Mouse (Mus musculus) neural tube, embryonic 11.5 days (tissue): ENCODE data around the gene Rpa2. TPM values are rescaled to one million over a fixed set of nuclear protein-coding genes. Genes with fewer than 3 reads are reported as not detected.
"Not testable (repeated sequence)": the region's sequence is repeated elsewhere in the genome, so short reads cannot be mapped to it uniquely, and the experiment has no call there.

Experiments
- ATAC-seq: fragments of 200-750 bp; cut with Nextera tagmentation; 2 replicates; pipeline ENCODE4 v1.8.0; 2017; ENCODE audit warnings: moderate number of reproducible peaks, mild to moderate bottlenecking, moderate TSS enrichment, moderate library complexity; ENCODE audit not compliant: insufficient read depth, low FRiP score, low TSS enrichment
- DNase-seq: peaks from one replicate; pipeline ENCODE4 v3.0.0-alpha.2; 2015; ENCODE audit warnings: low spot score
- H3K27ac ChIP-seq: fragments of 300-500 bp; sonication (generic); 2 replicates; pipeline ENCODE4 v1.5.1; 2014; ENCODE audit warnings: low read depth, mild to moderate bottlenecking, low read length
- H3K27me3 ChIP-seq: fragments of 300-500 bp; sonication (generic); 2 replicates; pipeline ENCODE4 v1.6.1; 2014; ENCODE audit warnings: mild to moderate bottlenecking, low read length, mixed read lengths; ENCODE audit not compliant: control insufficient read depth, insufficient read depth
- H3K36me3 ChIP-seq: fragments of 300-500 bp; sonication (generic); 2 replicates; pipeline ENCODE4 v1.6.1; 2014; ENCODE audit warnings: mild to moderate bottlenecking, low read length, moderate library complexity, mixed read lengths; ENCODE audit not compliant: control insufficient read depth, insufficient read depth
- H3K4me1 ChIP-seq: fragments of 300-500 bp; sonication (generic); 2 replicates; pipeline ENCODE4 v1.6.1; 2014; ENCODE audit warnings: low read length, mixed read lengths; ENCODE audit not compliant: control insufficient read depth, insufficient read depth
- H3K4me2 ChIP-seq: fragments of 300-500 bp; sonication (generic); 2 replicates; pipeline ENCODE4 v1.6.1; 2014; ENCODE audit warnings: low read depth, mild to moderate bottlenecking, moderate library complexity
- H3K4me3 ChIP-seq: fragments of 300-500 bp; sonication (generic); 2 replicates; pipeline ENCODE4 v1.5.1; 2014; ENCODE audit warnings: low read depth, low read length
- H3K9ac ChIP-seq: fragments of 300-500 bp; sonication (generic); 2 replicates; pipeline ENCODE4 v1.6.1; 2014; ENCODE audit warnings: mild to moderate bottlenecking, low read length
- H3K9me3 ChIP-seq: fragments of 300-500 bp; sonication (generic); 2 replicates; pipeline ENCODE4 v1.6.1; 2016; ENCODE audit warnings: low read length; ENCODE audit not compliant: control insufficient read depth
- WGBS: fragments of 180-500 bp; shearing (Covaris S2); extraction: QIAGEN DNeasy Blood & Tissue Kit; methylation state at CpG from one replicate; pipeline ENCODE4 v1.1.7; 2014; 5-methylcytosine and 5-hydroxymethylcytosine counted together
- polyA plus RNA-seq: library from polyadenylated mRNA; unstranded; fragments of >200 nt; fragmentation: Nextera tagmentation; extraction: Ambion mirVana; gene quantifications from 2 replicates; pipeline ENCODE4 v1.2.1, GENCODE M21; 2014

Gene Rpa2
- polyA plus RNA-seq, 1 experiment from 2014 or later = 123 TPM

DNA sequence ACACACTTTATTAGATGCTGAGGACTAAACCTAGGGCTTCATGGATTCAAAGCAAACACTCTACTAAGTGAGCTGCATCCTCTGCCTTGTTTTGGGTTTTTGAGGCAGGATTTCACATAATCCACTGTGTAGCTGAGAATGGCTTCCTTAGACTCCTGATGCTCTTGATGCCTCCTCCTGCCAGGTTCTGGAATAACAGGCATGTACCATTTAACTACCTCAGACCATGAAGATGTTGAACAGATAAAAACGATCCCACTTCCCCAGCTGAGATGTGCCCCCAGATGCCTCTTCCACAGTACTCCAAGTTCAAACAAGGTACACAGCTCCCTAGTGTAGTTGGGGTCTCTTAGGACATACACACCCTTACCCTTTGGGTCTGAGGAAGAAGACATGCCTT is 29.3 kb downstream of the Rpa2 start:
- no peak overlapping the region for H3K9ac ChIP-seq
- ATAC-seq (no peak), DNase-seq (no peak)
- no peaks in the 10 kb centered on the region for H3K4me1 ChIP-seq
- no peak overlapping the region for H3K4me3 ChIP-seq
- H3K9me3 ChIP-seq = no peaks in the 10 kb centered on the region
- 87% methylated on average over 1 of the region's 1 CpGs for WGBS
- no peaks in the 10 kb centered on the region for H3K36me3 ChIP-seq
- H3K27ac ChIP-seq = no peak overlapping the region
- no peaks in the 10 kb centered on the region; the same call in 1 of the 2 replicates for H3K27me3 ChIP-seq
- H3K4me2 ChIP-seq = no peak overlapping the region

DNA sequence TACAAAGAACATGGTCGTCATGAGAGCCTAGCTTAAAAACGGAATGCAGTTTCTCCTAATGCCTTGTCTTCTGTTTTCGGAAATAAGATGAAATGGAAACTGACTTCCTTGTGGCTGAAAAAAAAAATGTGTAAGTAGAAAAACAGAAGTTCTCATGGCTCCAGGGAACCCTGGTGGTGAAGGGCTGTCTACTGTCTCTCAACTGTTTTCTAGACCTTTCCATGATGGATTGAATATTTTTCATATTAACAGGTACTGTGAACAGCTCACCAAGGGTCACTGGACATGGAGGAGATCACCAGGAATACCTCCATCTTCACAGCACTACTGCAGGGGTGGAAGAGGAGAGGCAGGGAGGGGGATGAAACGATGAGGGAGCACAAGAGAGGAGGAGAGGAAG is 29.9 kb downstream of the Rpa2 start:
- 78% methylated on average over 4 of the region's 4 CpGs for WGBS
- DNase-seq = no peak

DNA sequence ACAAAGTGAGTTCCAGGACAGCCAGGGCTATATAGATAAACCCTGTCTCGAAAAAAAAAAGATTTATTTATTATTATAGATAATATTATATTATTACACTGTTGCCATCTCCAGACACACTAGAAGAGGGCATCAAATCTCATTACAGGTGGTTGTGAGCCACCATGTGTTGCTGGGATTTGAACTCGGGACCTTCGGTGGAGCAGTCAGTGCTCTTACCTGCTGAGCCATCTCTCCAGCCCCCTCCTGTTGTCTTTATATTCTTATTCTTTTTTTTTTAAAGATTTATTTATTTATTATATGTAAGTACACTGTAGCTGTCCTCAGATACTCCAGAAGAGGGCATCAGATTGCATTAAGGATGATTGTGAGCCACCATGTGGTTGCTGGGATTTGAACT is 30.5 kb downstream of the Rpa2 start:
- not testable (repeated sequence) for H3K27me3 ChIP-seq, ATAC-seq, H3K27ac ChIP-seq, H3K4me1 ChIP-seq, H3K9ac ChIP-seq, H3K4me2 ChIP-seq, H3K9me3 ChIP-seq, H3K36me3 ChIP-seq, DNase-seq, H3K4me3 ChIP-seq
- 87% methylated on average over 3 of the region's 3 CpGs for WGBS

More for the DNA sequence above, 29.9 kb downstream of the Rpa2 start:
- H3K27ac ChIP-seq = no peak overlapping the region
- H3K27me3 ChIP-seq = no peaks in the 10 kb centered on the region; the same call in 1 of the 2 replicates
- H3K9ac ChIP-seq = no peak overlapping the region
- no peak overlapping the region for H3K4me3 ChIP-seq
- H3K36me3 ChIP-seq = no peaks in the 10 kb centered on the region
- H3K9me3 ChIP-seq = no peaks in the 10 kb centered on the region
- H3K4me1 ChIP-seq = no peaks in the 10 kb centered on the region
- no peak overlapping the region for H3K4me2 ChIP-seq
- ATAC-seq = no peak

DNA sequence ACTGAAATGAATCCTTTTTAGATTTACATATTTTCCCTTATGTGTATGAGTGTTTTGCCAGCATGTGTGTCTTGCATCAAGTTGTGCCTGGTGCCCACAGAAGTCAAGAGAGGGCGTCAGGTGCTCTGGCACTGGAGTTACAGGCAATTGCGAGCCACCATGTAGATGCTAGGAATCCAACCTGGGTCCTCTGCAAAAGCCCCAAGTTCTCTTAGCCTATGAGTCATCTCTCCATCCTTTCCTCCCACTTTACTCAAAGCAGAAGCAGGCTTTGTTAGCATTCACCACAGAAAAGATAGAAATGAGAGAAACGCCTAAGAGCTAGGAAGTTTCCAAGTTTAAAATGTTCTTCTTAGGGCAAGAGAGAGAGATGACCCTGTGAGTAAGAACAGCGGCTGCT is 31.7 kb downstream of the Rpa2 start:
- no peak for DNase-seq
- WGBS = 87% methylated on average over 4 of the region's 4 CpGs

DNA sequence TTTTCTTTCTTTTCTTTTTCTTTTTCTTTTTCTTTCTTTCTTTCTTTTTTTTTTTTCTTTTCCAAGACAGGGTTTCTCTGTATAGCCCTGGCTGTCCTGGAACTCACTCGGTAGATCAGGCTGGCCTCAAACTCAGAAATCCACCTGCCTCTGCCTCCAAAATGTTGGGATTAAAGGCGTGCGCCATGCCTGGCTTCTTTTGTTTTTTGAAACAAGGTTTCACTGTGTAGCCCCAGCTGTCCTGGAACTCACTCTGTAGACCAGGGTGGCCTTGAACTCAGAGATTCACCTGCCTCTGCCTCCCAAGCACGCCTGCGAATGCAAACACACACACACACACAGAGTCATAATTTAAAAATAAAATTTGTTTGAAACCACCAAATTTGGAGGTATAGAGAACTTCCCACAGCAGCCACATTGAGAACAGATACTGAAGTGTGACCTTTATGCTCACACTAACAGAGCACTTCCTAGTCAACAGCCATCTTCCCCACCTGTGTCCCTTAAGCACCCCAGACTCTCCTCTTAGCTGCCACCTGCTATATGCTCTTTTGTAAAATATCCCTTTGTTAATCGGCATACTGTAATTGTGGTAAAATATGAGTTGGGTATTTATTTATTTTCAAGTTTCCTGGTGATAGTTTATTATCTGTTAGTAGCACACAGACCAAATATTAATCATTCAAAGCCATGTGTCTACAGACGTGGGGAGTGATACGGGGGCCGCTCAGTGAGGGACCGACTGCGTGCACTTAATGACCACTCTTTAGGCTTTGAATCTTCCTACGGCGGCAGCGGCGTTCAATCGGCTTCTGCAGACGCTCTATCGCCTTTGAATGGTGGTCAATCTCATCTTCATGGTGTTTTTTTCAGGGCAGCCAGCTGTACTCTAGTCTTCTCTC is 33.3 kb downstream of the Rpa2 start:
- DNase-seq (no peak), ATAC-seq (no peak)
- Histone ChIP-seq H3K27ac (no peak overlapping the region), H3K9ac (no peak overlapping the region), H3K9me3 (no peaks in the 10 kb centered on the region), H3K4me2 (no peak overlapping the region), H3K36me3 (no peaks in the 10 kb centered on the region), H3K27me3 (no peaks in the 10 kb centered on the region), H3K4me3 (no peak overlapping the region), H3K4me1 (no peaks in the 10 kb centered on the region)
- 90% methylated on average over 18 of the region's 18 CpGs for WGBS

More for the DNA sequence above, 31.7 kb downstream of the Rpa2 start:
- Histone ChIP-seq H3K4me3 (no peak overlapping the region), H3K9me3 (no peaks in the 10 kb centered on the region), H3K9ac (no peak overlapping the region), H3K36me3 (no peaks in the 10 kb centered on the region), H3K4me1 (no peaks in the 10 kb centered on the region), H3K27me3 (no peaks in the 10 kb centered on the region; the same call in 1 of the 2 replicates), H3K27ac (no peak overlapping the region), H3K4me2 (no peak overlapping the region)
- ATAC-seq = no peak

DNA sequence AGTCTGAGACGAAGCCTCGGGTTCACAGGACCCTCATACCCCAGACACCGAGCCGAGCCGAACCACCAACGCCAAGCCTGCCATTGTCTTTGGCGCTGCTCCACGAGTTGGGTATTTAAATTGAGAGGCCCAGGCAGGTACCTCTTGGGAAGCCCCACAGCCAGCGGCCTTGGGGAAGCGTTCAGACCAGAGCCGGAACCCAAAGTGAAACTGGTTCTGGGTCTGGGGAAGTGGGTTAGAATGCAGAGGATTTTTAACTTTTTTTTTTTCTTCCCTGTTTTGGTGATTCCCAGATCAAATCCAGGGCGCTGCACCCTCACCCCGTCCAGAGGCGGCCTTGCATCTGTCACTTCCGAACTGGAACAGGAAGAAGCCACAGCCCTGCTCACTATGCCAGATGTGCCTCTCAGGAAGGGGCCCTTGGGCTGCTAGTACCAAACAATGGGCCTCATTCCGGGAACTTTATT is 34.1 kb downstream of the Rpa2 start:
- Histone ChIP-seq H3K9ac (no peak overlapping the region), H3K27ac (no peak overlapping the region), H3K36me3 (no peaks in the 10 kb centered on the region), H3K4me2 (no peak overlapping the region), H3K4me1 (no peaks in the 10 kb centered on the region), H3K4me3 (no peak overlapping the region), H3K9me3 (no peaks in the 10 kb centered on the region), H3K27me3 (no peaks in the 10 kb centered on the region)
- WGBS = 68% methylated on average over 16 of the region's 16 CpGs
- DNase-seq = no peak
- no peak for ATAC-seq

DNA sequence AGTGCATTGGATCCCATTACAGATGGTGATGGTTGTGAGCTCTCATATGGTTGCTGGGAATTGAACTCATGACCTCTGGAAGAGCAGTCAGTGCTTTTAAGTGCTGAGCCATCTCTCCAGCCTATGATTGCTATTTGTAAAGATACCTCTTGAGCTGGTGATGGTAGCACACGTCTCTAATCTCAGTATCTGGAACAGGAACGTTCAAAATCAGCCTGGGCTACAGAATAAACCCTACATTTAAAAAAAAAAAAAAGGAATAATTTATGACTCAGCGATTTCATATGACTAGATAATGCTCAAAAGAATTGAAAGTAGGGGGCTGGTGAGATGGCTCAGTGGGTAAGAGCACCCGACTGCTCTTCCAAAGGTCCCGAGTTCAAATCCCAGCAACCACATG is 35.1 kb downstream of the Rpa2 start:
- H3K9ac ChIP-seq = no peak overlapping the region
- H3K27ac ChIP-seq = no peak overlapping the region
- no peaks in the 10 kb centered on the region for H3K27me3 ChIP-seq
- H3K9me3 ChIP-seq = no peaks in the 10 kb centered on the region
- no peaks in the 10 kb centered on the region for H3K36me3 ChIP-seq
- DNase-seq (no peak), ATAC-seq (no peak)
- WGBS = 86% methylated on average over 5 of the region's 5 CpGs
- H3K4me1 ChIP-seq = no peaks in the 10 kb centered on the region
- no peak overlapping the region for H3K4me2 ChIP-seq
- H3K4me3 ChIP-seq = no peak overlapping the region

DNA sequence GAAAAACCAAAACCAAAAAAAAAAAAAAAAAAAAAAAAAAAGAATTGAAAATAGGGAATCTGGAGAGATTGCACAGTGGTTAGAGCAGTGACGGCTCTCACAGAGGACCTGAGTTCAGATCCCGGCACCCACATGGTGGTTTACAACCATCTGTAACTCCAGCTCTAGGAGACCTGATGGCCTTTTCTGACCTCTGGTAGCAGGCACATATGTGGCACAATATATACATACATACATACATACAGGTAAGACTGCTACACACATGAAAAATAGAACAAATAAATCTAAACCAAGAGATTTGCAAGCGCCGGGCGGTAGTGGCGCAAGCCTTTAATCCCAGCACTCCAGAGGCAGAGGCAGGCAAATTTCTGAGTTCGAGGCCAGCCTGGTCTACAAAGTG is 35.7 kb downstream of the Rpa2 start:
- H3K36me3 ChIP-seq = no peaks in the 10 kb centered on the region
- H3K4me3 ChIP-seq = no peak overlapping the region
- H3K4me1 ChIP-seq = no peaks in the 10 kb centered on the region
- 96% methylated on average over 7 of the region's 7 CpGs for WGBS
- H3K27ac ChIP-seq = no peak overlapping the region
- no peak overlapping the region for H3K9ac ChIP-seq
- H3K27me3 ChIP-seq = no peaks in the 10 kb centered on the region
- ATAC-seq (no peak), DNase-seq (no peak)
- no peak overlapping the region for H3K4me2 ChIP-seq
- H3K9me3 ChIP-seq = no peaks in the 10 kb centered on the region

DNA sequence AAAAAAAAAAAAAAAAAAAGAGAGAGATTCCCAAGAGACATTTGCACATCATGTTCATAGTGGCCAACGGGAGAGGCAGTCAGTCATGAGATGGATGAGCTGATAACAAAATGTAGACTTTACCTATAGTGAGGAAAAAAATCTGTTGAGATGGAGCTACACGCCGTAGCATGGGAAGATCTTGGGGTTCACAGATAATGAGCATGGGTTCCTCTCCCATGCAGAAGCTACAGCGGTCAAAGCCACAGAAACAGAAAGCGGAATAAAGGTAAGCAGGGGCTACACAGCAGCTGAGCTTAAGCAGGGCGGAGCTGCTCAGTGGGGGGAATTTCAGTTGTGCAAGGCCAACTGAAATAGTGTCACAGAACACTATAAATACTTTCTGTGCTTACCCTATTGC is 36.2 kb downstream of the Rpa2 start:
- 92% methylated on average over 6 of the region's 6 CpGs for WGBS
- Histone ChIP-seq H3K4me2 (no peak overlapping the region), H3K27ac (no peak overlapping the region), H3K4me3 (no peak overlapping the region), H3K4me1 (no peaks in the 10 kb centered on the region), H3K9me3 (no peaks in the 10 kb centered on the region), H3K27me3 (no peaks in the 10 kb centered on the region), H3K36me3 (no peaks in the 10 kb centered on the region), H3K9ac (no peak overlapping the region)
- ATAC-seq = no peak
- DNase-seq = no peak
